Mouse (Mus musculus) fibroblast of lung, adult 2 months (primary cell): ENCODE results near the gene Fam240a.
A peak's percentile ranks its signal among the peaks of the same experiment; 100 is the strongest.

ENCODE experiments used
- DNase-seq: peaks from one replicate; pipeline ENCODE4 v3.0.0-alpha.2; 2011; ENCODE audit warnings: low read depth

Fam240a gene

DNA sequence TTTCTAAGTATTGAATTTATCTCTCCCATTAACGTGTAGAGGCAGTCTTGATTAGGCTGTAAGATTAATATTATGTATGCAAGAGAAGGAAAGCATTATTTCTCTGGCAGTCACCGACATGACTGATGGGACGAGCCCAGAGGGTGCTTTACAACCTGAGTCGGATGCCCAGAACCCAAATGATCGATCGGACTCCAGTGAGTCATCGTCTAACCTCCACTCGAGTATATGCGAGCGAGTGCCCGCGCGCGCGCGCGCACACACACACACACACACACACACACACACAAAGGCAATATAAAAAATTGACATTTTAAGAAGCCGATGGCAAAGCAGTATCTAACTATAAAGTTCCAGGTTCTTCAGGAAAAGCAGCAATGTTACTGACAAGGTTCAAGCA, 28.7 kb upstream of the Fam240a start:
- no peak for DNase-seq

DNA sequence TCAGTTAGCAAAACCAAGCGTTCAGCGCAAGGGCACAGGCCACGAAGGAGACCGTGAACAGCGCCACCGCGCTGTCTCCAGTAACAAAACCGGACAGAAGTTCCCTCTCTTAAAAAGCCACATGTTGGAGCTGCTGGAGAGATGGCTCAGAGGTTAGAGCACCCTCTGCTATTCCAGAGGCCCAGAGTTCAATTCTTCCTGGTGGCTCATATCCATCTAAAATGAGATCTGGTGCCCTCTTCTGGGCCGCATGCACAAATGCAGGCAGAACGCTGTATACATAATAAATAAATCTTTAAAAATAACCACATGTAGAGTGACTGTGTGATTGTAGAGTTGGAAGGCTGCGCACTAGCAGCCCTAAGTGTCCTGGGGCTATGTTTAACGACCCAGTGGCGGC, 27.6 kb upstream of the Fam240a start:
- DNase-seq = no peak

GRCm38 (mm10) chr9:110937506-110938490, 21.1 kb upstream of the Fam240a start:
- DNase-seq = no peak

DNA sequence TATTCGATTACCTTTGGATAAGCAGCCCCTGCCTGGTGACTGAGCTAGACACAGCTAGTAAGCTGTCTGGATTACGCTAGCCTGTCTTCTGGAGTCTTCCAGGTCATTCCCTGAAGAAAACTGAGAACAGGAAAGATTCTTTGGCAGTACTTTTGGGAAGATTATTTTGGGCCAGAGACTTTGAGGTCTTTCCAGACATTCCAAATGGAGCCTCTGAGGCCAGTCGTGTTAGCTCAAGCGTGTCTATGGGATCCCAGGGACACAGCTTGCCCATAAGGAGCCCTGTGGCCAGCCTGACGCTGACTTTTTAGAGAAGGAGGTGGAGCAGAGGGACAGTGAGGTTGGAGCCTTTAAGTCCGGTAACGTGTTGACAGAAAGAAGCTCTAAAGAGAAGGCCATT, 19.3 kb upstream of the Fam240a start:
- no peak for DNase-seq

DNA sequence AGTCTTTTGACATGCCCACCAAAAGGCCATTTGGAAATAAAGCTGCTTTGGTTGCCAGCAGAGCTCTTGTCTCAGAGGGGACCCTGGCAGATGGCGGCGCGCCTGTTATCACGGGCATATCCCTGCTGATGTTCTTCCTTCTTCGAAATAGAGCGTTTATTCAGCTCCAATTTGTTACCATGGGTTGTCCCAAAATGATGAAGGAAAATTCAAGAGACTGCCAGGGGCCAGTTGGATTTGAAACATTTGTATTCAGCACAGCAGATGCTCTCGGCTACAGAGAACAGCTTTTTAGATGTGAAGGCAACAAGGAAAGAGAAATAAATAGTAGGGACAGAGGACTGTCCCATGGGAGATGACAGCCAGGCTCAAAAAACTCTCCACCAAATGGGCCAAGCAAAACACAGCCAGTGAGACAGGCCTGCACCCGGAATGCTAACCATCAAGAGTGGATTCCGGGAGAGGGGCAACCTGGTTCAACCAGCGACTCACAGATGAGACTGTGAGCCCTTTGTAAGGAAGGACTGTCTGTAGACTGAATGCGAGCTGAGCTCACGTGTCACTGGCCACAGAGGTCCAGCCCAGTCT, 17.3 kb upstream of the Fam240a start:
- no peak for DNase-seq

DNA sequence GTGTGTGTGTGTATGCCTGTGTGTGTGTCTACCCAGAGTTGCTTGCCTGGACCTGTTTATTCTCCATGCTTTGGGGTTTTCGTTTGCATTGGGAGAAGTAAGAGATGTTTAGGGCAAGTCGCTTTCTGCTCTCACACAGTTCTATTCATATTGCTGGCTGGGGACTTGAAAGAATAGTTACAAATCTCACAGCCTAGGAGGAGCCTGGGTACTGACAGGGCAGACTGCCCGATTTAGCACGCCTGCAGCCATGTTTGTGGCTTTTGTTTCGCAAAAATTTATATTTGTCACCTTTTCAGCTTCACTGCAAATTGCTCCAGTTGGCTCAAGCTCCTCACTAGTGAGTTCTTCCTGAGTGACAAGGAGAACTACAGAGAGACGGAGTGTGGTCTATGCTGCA, 14.9 kb upstream of the Fam240a start:
- DNase-seq = peak; percentile 30

GRCm38 (mm10) chr9:110922759-110923158, 6.1 kb upstream of the Fam240a start:
- DNase-seq = peak; percentile 26

- DNase-seq = no peak
Measured at GRCm38 (mm10) chr9:110920665-110921419, 4.2 kb upstream of the Fam240a start.

GRCm38 (mm10) chr9:110915466-110915865, 1.2 kb downstream of the Fam240a start:
- no peak for DNase-seq

DNA sequence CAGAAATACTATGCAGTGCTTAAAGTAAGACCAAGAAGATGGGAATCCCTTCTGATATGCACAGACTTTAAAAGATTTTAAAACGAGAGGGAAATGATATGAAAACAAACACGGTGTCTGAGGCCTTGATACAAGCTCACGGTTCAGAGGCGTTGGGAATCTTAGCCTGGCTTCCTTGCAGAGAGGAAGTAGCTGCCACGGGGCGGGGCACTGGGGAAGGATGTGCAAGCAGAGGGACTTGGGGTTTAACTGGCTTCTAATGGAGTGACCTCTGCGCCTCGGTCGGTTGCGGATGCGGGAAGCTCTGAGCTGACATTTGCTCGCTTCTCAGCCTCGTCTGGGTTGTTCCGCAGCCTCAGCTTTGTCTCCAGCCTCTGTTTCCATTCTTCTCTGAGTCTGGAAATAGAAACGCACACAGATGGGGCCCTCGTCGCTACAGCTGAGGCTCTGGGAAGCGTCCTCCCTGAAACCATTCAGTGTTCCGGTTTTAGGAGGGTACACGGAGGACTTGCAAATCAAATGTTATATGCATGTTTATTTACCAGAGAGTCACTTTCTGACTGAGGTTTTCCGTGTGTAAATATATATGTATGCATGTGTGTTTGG, 1.9 kb downstream of the Fam240a start:
- no peak for DNase-seq

- no peak for DNase-seq
Measured at GRCm38 (mm10) chr9:110909371-110909967, 7.2 kb downstream of the Fam240a start.

DNA sequence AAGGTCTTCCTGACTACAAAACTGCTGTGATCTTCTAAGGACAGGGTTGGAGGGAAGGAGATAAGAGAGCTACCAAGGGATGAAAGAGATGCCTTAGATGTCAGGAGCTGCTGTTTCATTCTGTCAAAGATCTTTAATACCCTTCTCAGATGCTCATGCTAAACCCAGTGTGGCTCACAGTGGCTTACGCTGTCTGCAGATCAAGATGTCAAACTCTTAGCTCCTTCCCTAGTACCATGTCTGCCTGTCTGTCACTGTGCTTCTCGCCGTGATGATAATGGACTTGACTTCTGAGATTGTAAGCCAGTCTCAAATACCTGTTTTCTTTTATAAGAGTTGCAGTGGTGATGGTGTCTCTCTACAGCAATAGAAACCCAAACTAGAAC, 8.0 kb downstream of the Fam240a start:
- no peak for DNase-seq

DNA sequence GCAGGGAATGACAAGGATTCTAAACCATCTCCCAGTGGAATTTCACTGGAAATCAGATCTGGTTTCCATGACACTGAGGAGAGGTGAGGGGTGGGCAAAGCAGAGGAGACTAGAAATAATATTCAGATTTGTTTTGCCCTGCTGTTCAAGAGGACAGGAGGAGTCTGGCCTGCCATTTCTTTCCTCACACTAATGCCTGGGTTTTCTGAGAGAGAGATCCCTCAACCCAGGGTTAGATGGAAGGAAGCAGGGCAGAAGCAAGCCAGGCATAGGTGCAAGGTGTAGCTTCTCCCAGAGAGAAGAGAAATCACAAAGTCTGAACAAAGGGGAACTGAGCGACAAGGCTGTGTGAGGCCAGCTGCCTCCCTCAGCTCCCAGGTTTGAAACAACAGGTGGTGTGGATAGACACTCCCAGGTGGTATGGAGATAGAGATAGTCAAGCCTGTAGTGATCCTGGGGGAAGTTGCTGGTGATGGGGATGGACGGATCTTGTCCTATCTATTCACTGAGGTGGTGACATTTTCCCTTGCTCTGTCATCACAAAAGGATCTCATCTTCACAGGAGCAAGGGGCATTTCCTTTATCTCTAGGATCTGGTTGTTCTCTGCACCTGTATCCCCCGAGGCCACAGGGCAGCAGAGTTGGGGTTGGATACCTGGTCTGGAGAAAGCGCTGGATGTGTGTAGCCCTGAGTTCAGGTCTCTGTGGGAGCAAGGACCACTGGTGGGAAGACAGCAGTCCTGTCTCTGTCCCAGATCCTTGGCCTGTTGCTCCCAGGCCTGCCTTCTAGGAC, 8.6 kb downstream of the Fam240a start:
- no peak for DNase-seq

- no peak for DNase-seq
Measured at GRCm38 (mm10) chr9:110907201-110907837, 9.3 kb downstream of the Fam240a start.

DNA sequence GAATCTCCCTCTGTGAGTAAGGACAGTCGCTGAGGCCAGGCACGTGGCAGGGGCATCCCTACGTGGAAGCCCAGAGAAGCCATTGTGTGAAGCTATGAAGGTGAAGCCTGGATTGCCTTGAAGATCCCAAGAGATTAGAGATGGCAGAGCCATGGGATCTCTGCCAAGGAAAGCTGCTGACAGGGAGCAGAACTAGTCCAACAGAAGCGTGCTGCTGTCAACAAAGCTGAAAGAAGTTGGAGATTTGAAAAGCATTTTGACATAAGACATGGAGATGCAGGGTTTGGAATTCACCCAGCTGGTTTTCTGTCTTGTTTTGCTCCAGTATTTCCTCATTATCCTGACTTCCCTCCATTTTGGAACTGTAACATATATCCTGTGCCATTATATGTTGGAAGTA, 14.4 kb downstream of the Fam240a start:
- no peak for DNase-seq

GRCm38 (mm10) chr9:110901204-110901603, 15.5 kb downstream of the Fam240a start:
- no peak for DNase-seq

DNA sequence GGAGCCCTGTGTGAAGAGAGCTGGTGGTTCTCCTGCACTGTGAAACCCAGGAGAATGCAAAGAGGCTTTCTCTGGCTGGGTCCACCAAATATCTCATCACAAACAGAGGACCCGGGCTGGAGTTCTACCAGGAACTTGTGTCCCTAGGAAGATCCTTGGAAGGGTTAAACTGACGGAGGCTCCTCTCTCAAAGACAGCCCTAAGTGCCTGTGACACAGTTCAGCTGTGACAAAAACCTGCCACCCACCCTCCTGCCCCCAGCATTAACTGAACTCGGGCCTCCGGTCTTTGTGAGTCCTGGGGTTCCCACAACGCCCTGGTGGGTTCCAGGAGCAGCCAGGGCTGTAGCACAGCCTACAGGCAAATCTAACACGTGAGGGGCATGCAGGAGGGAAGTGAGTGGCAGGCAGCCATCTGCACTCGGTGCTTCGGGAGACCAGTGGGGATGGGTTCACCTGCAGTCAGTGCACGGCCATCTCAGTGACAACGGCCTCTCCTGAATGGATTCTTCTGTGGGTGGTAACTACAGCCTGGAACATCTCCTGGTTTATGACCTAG, 17.1 kb downstream of the Fam240a start:
- DNase-seq = no peak

DNA sequence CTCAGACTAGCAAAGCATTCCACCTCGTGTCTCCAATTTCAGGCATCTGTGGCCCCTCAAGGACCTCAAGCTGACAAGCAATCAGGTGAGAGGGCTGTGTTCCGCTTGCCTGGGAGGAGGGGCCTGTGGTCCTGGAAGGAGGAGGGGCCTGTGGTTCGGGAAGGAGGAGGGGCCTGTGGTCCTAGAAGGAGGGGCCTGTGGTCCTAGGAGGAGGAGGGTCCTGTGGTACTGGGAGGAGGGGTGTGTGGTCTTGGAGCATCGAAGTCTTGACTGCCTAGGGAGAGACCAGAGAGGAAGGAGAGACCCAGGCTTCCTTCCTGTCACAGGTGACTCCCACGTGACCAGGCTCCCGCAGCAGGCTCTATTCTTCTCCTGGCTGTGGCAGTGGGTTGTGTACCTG, 20.1 kb downstream of the Fam240a start:
- no peak for DNase-seq

- DNase-seq = no peak
Measured at GRCm38 (mm10) chr9:110895994-110896393, 20.7 kb downstream of the Fam240a start.

- no peak for DNase-seq
Measured at GRCm38 (mm10) chr9:110895507-110895906, 21.2 kb downstream of the Fam240a start.
